Mouse (Mus musculus) left cerebral cortex, adult 11 months (tissue): ENCODE measurements at regions not wholly inside any gene's neighbourhood (a gene's known extent, or its start where the extent isn't known, plus 50 kb on each side); places are given as distances from the start of the nearest gene placed in this dataset.

Experiments used
- DNase-seq: peaks from one replicate; pipeline ENCODE4 v3.0.0; 2022; ENCODE audit warnings: low spot score

DNA sequence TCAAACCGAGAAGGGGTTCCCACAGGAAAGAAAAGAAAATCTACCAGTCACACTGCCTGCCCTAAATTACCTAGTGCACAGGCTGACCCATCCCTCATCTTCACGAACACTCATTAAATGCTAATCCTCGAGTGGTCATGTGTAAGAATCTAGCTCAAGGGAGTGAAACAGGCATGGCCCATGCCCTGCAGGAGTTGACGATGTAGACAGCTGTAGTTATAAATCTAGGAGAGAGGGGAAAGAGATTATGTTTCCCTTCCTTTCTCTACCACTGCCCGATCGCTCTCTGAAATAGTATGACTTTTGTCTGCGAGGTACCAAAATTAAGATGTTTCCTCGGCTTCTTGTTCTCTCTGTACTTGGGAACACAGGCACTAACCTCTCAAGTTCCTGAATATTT, 249.2 kb downstream of the Epha4 start:
- no peak for DNase-seq

DNA sequence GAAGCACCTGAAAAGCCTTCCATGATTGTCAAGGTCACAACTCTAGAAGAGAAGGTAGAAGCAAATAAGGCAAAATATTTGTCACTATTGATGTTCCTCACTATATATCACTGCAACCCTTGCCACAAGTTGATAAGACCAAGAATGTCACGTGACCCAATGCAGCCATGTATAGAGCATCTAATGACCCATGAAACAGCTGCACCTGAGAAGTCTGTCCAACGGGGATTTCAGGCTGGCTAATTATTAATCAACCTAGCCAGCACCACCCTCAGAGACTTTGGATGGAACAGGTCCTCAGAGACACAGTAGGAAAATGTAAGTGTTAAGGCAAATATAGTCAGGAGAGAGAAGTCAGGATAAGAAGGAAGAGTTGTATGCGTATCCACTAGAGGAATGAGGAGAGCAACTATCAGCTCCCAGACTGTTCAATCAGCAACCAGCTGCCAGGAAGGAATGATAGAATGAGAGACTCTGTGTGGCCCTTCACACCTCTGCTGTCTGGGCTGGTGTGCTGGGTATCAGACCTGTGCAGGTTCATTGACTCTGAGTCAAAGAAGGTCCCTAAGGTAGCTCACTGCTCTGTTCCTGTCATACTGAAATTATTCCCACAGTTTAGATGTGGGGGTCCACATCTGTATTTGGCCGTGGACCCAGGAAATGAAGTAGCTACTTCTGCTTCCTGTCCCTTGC, 247.4 kb downstream of the Epha4 start:
- no peak for DNase-seq

DNA sequence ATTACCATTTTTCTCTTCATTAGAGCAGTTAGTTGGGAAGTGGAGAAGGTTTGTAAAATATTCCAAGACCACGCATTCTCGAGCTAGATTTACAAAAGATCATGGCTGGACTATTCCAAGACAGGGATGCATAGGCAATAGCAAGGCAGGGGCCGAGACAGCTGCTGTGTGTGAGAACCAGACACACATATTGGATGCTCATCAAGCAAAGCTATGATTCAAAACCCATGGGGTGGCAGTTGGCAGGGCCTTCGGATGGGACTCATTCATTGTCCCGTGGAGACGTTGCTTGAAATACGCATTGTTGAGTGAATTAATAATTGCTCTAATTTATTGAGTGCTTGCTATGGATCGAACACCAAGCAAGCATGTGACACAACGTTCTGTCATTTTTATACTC, 239.6 kb downstream of the Epha4 start:
- no peak for DNase-seq

DNA sequence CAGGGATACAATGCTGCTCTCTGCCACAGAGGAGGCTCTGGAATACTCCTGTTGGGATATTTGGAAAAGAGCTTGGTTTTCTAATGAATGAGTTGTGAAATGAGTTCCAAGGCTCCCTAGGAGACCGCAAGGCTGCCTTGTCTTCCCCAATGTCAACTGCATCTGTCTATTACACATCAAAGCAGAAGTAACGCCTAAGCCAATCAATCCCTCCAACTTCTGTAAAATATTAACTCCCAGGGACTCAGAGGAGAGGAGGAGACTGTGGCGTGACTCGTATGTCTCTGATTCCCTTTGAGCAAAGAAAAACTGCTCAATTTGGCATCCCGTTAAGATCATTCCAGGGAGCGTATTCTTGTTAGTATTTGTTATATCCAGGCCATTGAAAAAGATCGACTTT, 235.3 kb downstream of the Epha4 start:
- DNase-seq = no peak

DNA sequence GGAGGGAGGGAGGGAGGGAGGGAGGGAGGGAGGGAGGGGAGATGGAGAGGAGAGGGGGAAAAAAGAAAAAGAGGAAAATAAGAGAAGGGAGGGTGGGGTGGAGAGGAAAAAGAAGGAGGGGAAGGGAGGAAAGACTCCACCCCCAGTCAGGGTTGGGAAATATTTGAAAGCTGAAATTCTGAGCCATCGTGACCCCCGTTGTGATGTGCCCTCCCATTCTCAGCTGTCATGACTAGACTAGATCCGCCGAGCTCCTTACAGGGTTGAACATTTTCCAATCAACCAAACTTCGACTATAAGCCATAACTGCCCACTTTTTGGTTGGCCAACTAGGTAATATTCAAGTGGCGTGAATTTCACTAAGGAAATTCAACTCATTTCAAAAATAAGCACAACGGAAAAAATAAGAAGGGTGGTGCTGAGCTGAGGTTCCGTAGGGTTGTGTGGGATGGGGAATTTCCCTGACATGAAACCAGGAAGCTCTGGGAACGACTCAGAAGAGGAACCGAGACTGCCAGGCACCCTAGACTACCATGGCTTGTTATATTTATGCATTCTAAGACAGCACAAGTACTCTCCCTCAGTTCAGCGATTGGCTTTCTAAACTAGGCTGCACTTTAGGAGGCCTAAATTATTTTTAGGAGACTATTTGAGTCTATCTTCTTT, 234.4 kb downstream of the Epha4 start:
- DNase-seq = peak; percentile 6

DNA sequence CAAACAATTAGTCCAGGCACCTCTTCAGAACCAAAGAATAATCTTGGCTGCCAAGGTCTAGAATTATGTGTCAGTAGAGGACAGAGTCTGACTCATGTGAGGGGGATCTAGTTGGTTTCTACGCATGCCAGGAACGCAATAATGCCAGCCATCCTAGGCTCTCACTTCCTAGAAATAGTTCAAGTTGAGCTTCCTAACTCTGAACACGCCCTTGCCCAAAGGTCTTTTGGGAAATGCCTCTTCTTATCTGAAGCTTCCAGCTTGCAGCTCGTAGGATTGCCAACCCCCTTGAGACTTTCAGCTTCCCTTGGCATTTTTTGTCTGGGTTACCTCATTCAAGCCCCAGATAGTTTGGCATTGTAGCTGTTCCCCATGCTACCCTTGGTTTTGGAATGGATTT, 233.1 kb downstream of the Epha4 start:
- DNase-seq = no peak

DNA sequence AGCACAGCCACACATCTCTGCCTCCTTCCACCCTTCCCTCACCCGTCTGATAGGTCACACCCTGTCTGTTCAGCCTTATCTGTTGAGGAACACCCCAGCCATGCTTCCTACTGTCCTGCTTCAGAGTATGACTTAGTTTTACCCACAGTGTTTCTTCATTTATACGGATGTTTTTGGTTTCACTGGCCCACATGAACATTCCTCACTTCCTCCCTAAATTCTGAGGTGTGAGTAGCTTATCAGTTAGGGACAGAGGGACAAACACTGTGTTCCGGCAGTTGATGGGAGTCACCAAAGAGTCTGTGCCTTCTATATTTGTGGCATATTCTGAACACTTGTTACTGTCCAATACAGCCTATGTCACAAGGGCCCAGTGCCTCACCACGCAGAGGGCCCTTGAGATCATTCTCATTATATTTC, 216.2 kb downstream of the Epha4 start:
- DNase-seq = no peak

DNA sequence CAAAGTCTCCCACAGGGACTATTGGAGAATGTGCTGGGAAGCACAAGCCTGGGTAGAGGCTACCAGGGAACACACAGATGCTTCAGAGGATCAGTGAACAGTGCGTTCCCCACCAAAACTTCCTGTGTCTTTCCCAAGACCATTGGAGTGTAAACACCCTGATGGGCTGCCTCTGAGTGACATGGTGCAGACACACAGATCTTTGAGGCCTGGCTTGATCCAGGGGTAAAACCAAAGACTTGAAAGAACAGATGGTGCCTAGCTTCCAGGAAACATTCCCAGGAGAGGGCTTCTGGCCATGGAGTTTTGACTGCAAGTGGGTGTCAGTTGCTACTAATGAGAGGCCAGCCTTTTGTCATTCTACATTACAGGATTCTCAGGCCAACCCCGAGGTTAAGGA, 214.1 kb downstream of the Epha4 start:
- DNase-seq = no peak

DNA sequence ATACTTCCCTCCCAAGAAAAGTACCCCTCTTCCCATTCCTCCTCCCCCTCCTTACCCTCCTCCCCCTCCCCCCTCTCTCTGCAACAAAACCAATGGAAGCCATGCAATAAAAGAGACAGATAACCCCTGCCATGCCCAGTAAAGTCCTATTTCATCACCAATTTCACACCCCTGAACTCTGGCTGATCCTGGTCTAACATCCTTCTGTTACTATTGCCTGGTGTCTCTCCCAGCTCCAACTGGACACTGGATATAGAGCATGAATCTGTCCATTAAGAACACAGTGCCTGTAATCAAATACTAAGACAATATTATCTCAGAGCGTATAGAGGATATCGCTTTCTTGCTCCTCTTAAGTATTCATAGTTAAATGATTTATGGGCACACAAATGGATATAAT, 210.1 kb downstream of the Epha4 start:
- DNase-seq = no peak

DNA sequence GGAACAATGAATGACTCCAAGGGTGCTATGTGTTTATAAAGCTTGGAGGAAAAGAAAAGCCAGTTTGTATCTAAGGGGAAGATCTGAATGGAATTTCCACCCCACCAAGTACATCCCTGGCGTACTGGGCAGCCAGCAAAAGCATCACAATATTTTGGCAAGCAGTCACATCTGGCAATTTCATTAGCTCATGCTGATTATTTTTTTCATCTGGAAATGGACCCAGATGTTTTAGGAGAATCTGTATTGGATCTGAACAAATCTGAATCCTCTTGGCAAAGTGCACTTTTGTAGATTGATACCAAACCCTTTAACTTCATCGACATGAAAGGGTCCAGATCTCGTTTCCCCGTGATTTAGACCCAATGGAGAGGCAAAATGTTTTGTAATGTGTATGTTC, 207.1 kb downstream of the Epha4 start:
- no peak for DNase-seq

DNA sequence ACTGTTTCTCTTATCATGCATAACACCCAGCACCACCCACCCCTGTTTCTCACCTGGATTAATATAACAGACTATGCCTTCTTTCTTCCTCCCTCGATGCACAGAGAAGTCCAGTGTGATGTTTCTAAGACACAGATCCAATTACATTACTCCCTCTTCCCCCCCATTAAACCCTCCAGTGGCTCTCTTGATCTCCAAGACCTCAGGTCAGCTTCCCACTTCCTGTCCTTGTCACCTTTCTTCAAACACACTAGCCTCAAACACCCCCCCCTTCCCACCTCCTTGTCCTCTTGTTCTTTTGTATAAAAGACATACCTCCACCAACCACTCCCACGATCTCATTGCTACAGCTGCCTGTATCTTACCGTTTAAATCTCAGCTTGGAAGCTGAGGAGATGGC, 201.8 kb downstream of the Epha4 start:
- DNase-seq = no peak

DNA sequence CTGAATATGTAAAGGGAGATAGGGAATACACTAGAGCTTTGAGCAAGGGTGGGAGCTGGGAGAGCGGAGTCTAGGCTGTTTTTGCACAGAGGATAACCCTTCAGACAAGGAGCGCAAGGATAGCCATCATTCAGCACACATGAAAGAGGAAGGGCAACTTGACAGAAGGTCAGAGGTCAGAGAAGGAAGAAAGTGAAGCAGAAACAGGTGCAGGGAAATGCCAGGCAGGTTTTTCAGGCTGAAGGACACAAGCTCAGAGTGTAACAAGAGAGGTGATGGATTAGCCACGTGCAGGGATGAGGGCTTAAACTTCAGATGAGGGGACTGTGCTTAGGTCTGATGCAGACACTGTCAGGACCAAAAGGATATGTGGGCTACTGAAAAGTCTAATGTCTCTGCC, 199.5 kb downstream of the Epha4 start:
- DNase-seq = no peak

DNA sequence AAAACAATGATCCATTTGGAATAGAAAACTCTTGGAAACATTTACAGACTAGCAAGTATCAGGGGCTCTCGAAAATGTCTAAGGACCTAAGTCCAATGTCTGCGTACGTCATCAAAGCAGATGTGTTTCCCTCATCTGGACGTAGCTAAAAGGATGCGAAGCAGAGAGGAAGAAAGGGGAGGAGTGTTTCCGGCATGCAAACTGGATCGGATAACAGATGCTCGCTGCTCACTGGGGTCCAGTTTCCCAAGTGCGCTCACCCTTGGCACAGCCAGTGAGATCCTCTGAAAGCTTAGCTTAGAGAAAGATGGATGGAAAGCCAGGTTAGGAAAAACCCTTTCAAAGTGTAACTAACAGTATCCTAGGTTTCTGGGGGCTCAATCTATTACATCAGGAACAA, 198.7 kb downstream of the Epha4 start:
- DNase-seq = no peak
